Mouse (Mus musculus) cerebellum, adult 8-10 months (tissue): Measurements from ENCODE around the gene Inf2.

Experiments
- DNase-seq: peaks from one replicate; pipeline ENCODE4 v3.0.0; 2022

Inf2 gene

GRCm38 (mm10) chr12:112588426-112589256 is at the start of gene Inf2:
Gene Inf2 (plus strand): TSS chr12:112588784.
- peak; percentile 36 for DNase-seq

- no peak for DNase-seq
These were observed 49.1 kb upstream of the Inf2 start for GRCm38 (mm10) chr12:112539466-112539965.

- no peak for DNase-seq
These were observed 48.3 kb upstream of the Inf2 start for GRCm38 (mm10) chr12:112540321-112540720.

GRCm38 (mm10) chr12:112541483-112542091 is 47.0 kb upstream of the Inf2 start:
- no peak for DNase-seq

GRCm38 (mm10) chr12:112542257-112542919 is 46.2 kb upstream of the Inf2 start:
- DNase-seq: no peak

- peak; percentile 77 for DNase-seq
These were observed 45.7 kb upstream of the Inf2 start for GRCm38 (mm10) chr12:112542920-112543300.

- no peak for DNase-seq
These were observed 44.6 kb upstream of the Inf2 start for GRCm38 (mm10) chr12:112543941-112544340.

- DNase-seq: no peak
These were observed 43.5 kb upstream of the Inf2 start for GRCm38 (mm10) chr12:112544946-112545701.

GRCm38 (mm10) chr12:112546110-112546509 is 42.5 kb upstream of the Inf2 start:
- DNase-seq: no peak

- no peak for DNase-seq
These were observed 39.3 kb upstream of the Inf2 start for GRCm38 (mm10) chr12:112549287-112549686.

- peak; percentile 89 for DNase-seq
These were observed 36.7 kb upstream of the Inf2 start for GRCm38 (mm10) chr12:112551861-112552375.

- no peak for DNase-seq
These were observed 36.1 kb upstream of the Inf2 start for GRCm38 (mm10) chr12:112552520-112552919.

GRCm38 (mm10) chr12:112554900-112555299 is 33.7 kb upstream of the Inf2 start:
- DNase-seq: no peak

- no peak for DNase-seq
These were observed 32.0 kb upstream of the Inf2 start for GRCm38 (mm10) chr12:112556531-112557060.

GRCm38 (mm10) chr12:112557219-112557618 is 31.4 kb upstream of the Inf2 start:
- DNase-seq: no peak

- DNase-seq: no peak
These were observed 29.4 kb upstream of the Inf2 start for GRCm38 (mm10) chr12:112559231-112559630.

GRCm38 (mm10) chr12:112559671-112560070 is 28.9 kb upstream of the Inf2 start:
- no peak for DNase-seq

GRCm38 (mm10) chr12:112560176-112560797 is 28.3 kb upstream of the Inf2 start:
- DNase-seq: no peak

GRCm38 (mm10) chr12:112561163-112561562 is 27.4 kb upstream of the Inf2 start:
- DNase-seq: no peak

- DNase-seq: no peak
These were observed 26.1 kb upstream of the Inf2 start for GRCm38 (mm10) chr12:112562462-112562861.

- DNase-seq: no peak
These were observed 25.6 kb upstream of the Inf2 start for GRCm38 (mm10) chr12:112563011-112563410.

GRCm38 (mm10) chr12:112570160-112570559 is 18.4 kb upstream of the Inf2 start:
- no peak for DNase-seq
